In genomic region chr12:8761058-8761457, GRCm38 (mm10) we compare ENCODE assay signal across 17 mouse cellular contexts. TPM values are rescaled to one million over a fixed set of nuclear protein-coding genes. Genes with fewer than 3 reads are reported as not detected.
A peak's percentile ranks its signal among the peaks of the same experiment; 100 is the strongest.
DNase-seq lines count a peak whose midpoint lies in the region; ATAC-seq lines count a peak whose summit lies in the region.
"Had no signal": no experiment of that assay in that cellular context is flagged by ENCODE, and none has a peak within 500 bp of the region (broad histone marks: within the 10 kb centered on the region; RNA-seq: fewer than 3 reads in every experiment).

No protein-coding gene starts in this region.

- no peak overlapping the region for H3K4me3 ChIP-seq in forebrain, embryonic 10.5 days
- no peak overlapping the region for H3K4me3 ChIP-seq in forebrain, embryonic 13.5 days
- H3K4me3 ChIP-seq: forebrain, embryonic 15.5 days; midbrain, embryonic 12.5 days had no signal

- H3K27me3 ChIP-seq in forebrain, embryonic 10.5 days (ENCODE audit: poor library complexity, severe bottlenecking): no peaks in the 10 kb centered on the region
- H3K27me3 ChIP-seq in forebrain, embryonic 13.5 days: no peaks in the 10 kb centered on the region
- H3K27me3 ChIP-seq: forebrain, embryonic 15.5 days; midbrain, embryonic 12.5 days had no signal

- no peak overlapping the region for H3K4me2 ChIP-seq in forebrain, embryonic 13.5 days
- H3K4me2 ChIP-seq: forebrain, embryonic 15.5 days; lung, embryonic 14.5 days; midbrain, embryonic 12.5 days had no signal

- DNase-seq in forebrain, embryonic 10.5 days (ENCODE audit: extremely low spot score, low spot score): peak; percentile 13
- peak; percentile 2 to 8 for DNase-seq in layer of hippocampus, postnatal 10 days (ENCODE audit: low spot score in 2 of 2)
- DNase-seq in layer of hippocampus, adult 11-12 months (ENCODE audit: low spot score): no peak
- no peak for DNase-seq in urinary bladder, adult 18-20 months (ENCODE audit: low spot score in 2 of 2)
- DNase-seq in frontal cortex, postnatal 10 days (ENCODE audit: low spot score in 2 of 2): no peak
- DNase-seq: adrenal gland, postnatal 10 days; cerebellum, adult 11 months; cerebellum, postnatal 14 days; embryo, embryonic 11 days; kidney, postnatal 25 days; lung, embryonic 14.5 days had no signal

- no peak overlapping the region for H3K9ac ChIP-seq in forebrain, embryonic 13.5 days
- H3K9ac ChIP-seq: forebrain, embryonic 15.5 days; lung, embryonic 14.5 days; midbrain, embryonic 12.5 days had no signal

- peaks cover 23% of the 10 kb centered on the region for H3K36me3 ChIP-seq in forebrain, embryonic 10.5 days (replicated peaks)
- peaks cover 22% of the 10 kb centered on the region for H3K36me3 ChIP-seq in forebrain, embryonic 13.5 days (ENCODE audit: poor library complexity, severe bottlenecking)

- WGBS in forebrain, embryonic 10.5 days: 82% methylated on average over 7 of the region's 7 CpGs
- WGBS in forebrain, embryonic 13.5 days: 80% methylated on average over 7 of the region's 7 CpGs

- 0 out of 2 replicates have a peak, but pooled peaks cover 3% of the 10 kb centered on the region for H3K4me1 ChIP-seq in forebrain, embryonic 10.5 days
- no peaks in the 10 kb centered on the region for H3K4me1 ChIP-seq in forebrain, embryonic 13.5 days
- H3K4me1 ChIP-seq: forebrain, embryonic 15.5 days; midbrain, embryonic 12.5 days had no signal

- H3K27ac ChIP-seq in forebrain, embryonic 10.5 days: no peak overlapping the region
- H3K27ac ChIP-seq in forebrain, embryonic 13.5 days: no peak overlapping the region
- H3K27ac ChIP-seq: forebrain, embryonic 15.5 days; midbrain, embryonic 12.5 days had no signal

- H3K9me3 ChIP-seq in forebrain, embryonic 10.5 days: peaks cover 17% of the 10 kb centered on the region
- 0 out of 2 replicates have a peak, but pooled peaks cover 4% of the 10 kb centered on the region for H3K9me3 ChIP-seq in forebrain, embryonic 13.5 days (replicated peaks)
- H3K9me3 ChIP-seq: forebrain, embryonic 15.5 days had no signal

- ATAC-seq in forebrain, embryonic 13.5 days: no peak; the same call in 1 of the 2 replicates
- ATAC-seq in CD4-positive, CD25-positive, alpha-beta regulatory T cell, adult 4 months: peak; percentile 50
- ATAC-seq in monocyte, adult 5-6 weeks (replicated peaks; ENCODE audit: insufficient number of reproducible peaks, low FRiP score, low TSS enrichment, poor library complexity, severe bottlenecking): 0 out of 2 replicates have a peak, but pooled peaks have one; percentile 19
- ATAC-seq: forebrain, embryonic 15.5 days; inflammation-experienced regulatory T-cells, adult 6 months had no signal

RNA-seq across cellular contexts. Expression of gene Sdc1, which starts 10.1 kb away (rescaled TPM):
- polyA plus RNA-seq in forebrain, embryonic 10.5 days (2016; fragmentation: Nextera tagmentation; extraction: Ambion mirVana): 133 and 140 TPM in 2 replicates
- 38.2 and 43.4 TPM in 2 replicates for polyA plus RNA-seq in forebrain, embryonic 13.5 days (2015; fragmentation: Nextera tagmentation; extraction: Ambion mirVana)
- total RNA-seq in layer of hippocampus, postnatal 10 days (2021): 1 to 10 TPM; 4.8 to 5.2 TPM
- polyA plus RNA-seq in CD4-positive, CD25-positive, alpha-beta regulatory T cell, adult 4 months (2017; shearing (Covaris generic)): under 1 TPM; 0.42 to 0.46 TPM
- total RNA-seq in monocyte, adult 5-6 weeks (2017): 4.6 to 7.4 TPM (median 5.4 TPM) in 3 replicates

Comparison
In these comparisons a context has a peak if more than half of its experiments do, and no peak if none do; other contexts are left out.
1. DNase-seq: peak in forebrain, embryonic 10.5 days (single experiment) and layer of hippocampus, postnatal 10 days (2 of 2); none in layer of hippocampus, adult 11-12 months (single experiment), urinary bladder, adult 18-20 months (0 of 2) and frontal cortex, postnatal 10 days (0 of 2).
2. RNA of gene Sdc1, which starts 10.1 kb away (polyA plus RNA-seq): 133 to 140 TPM in forebrain, embryonic 10.5 days and 38.2 to 43.4 TPM in forebrain, embryonic 13.5 days; 0.42 to 0.46 TPM in CD4-positive, CD25-positive, alpha-beta regulatory T cell, adult 4 months; every median in the first group is over 10 times any median in the second.